Mouse (Mus musculus): ENCODE measurements around the gene Adarb1. TPM values are rescaled to one million over a fixed set of nuclear protein-coding genes. Genes with fewer than 3 reads are reported as not detected.

The Adarb1 gene
- total RNA-seq, 2 experiments from 2014 or later, result 16.9 to 22.0 TPM

- DNase-seq, result no peak
- intact Hi-C loops (cut with DNase I), result no loop called here
Observed at GRCm38 (mm10) chr10:77339871-77340341, 78.2 kb downstream of the Adarb1 start.

- intact Hi-C loops (cut with DNase I), result no loop called here
- no peak for DNase-seq
Observed at GRCm38 (mm10) chr10:77333518-77333917, 84.6 kb downstream of the Adarb1 start.

GRCm38 (mm10) chr10:77329446-77330094 lies 88.5 kb downstream of the Adarb1 start:
- intact Hi-C loops (cut with DNase I), result no loop called here
- no peak for DNase-seq

GRCm38 (mm10) chr10:77324716-77325115 lies 93.4 kb downstream of the Adarb1 start:
- intact Hi-C loops (cut with DNase I), result no loop called here
- DNase-seq, result no peak

GRCm38 (mm10) chr10:77321611-77322010 lies 96.5 kb downstream of the Adarb1 start:
- DNase-seq, result no peak
- intact Hi-C loops (cut with DNase I), result no loop called here

GRCm38 (mm10) chr10:77321001-77321400 lies 97.1 kb downstream of the Adarb1 start:
- no peak for DNase-seq
- intact Hi-C loops (cut with DNase I), result no loop called here

GRCm38 (mm10) chr10:77315682-77316081 lies 102.4 kb downstream of the Adarb1 start:
- intact Hi-C loops (cut with DNase I), result no loop called here
- no peak for DNase-seq

- intact Hi-C loops (cut with DNase I), result no loop called here
- no peak for DNase-seq
Observed at GRCm38 (mm10) chr10:77314711-77315266, 103.3 kb downstream of the Adarb1 start.

- intact Hi-C loops (cut with DNase I), result no loop called here
Observed at GRCm38 (mm10) chr10:77308978-77309377, 109.1 kb downstream of the Adarb1 start.

GRCm38 (mm10) chr10:77305766-77306165 lies 112.3 kb downstream of the Adarb1 start:
- intact Hi-C loops (cut with DNase I), result no loop called here
- DNase-seq, result no peak

More at GRCm38 (mm10) chr10:77308978-77309377, 109.1 kb downstream of the Adarb1 start:
- no peak for DNase-seq

- intact Hi-C loops (cut with DNase I), result no loop called here
- no peak for DNase-seq
Observed at GRCm38 (mm10) chr10:77304840-77305533, 113.1 kb downstream of the Adarb1 start.

GRCm38 (mm10) chr10:77304362-77304761 lies 113.7 kb downstream of the Adarb1 start:
- DNase-seq, result no peak
- intact Hi-C loops (cut with DNase I), result no loop called here

- intact Hi-C loops (cut with DNase I), result no loop called here
- DNase-seq, result no peak
Observed at GRCm38 (mm10) chr10:77300934-77301297, 117.2 kb downstream of the Adarb1 start.

- intact Hi-C loops (cut with DNase I), result no loop called here
- DNase-seq, result no peak
Observed at GRCm38 (mm10) chr10:77300237-77300933, 117.7 kb downstream of the Adarb1 start.

GRCm38 (mm10) chr10:77299194-77299593 lies 118.9 kb downstream of the Adarb1 start:
- intact Hi-C loops (cut with DNase I), result no loop called here
- DNase-seq, result no peak

- DNase-seq, result no peak
- intact Hi-C loops (cut with DNase I), result no loop called here
Observed at GRCm38 (mm10) chr10:77298621-77299020, 119.4 kb downstream of the Adarb1 start.

- intact Hi-C loops (cut with DNase I), result no loop called here
- DNase-seq, result no peak
Observed at GRCm38 (mm10) chr10:77294691-77295090, 123.4 kb downstream of the Adarb1 start.

- no peak for DNase-seq
- intact Hi-C loops (cut with DNase I), result no loop called here
Observed at GRCm38 (mm10) chr10:77290624-77291366, 127.3 kb downstream of the Adarb1 start.

- intact Hi-C loops (cut with DNase I), result no loop called here
- no peak for DNase-seq
Observed at GRCm38 (mm10) chr10:77289559-77289958, 128.5 kb downstream of the Adarb1 start.

GRCm38 (mm10) chr10:77288639-77289195 lies 129.4 kb downstream of the Adarb1 start:
- intact Hi-C loops (cut with DNase I), result no loop called here
- no peak for DNase-seq

Data from heart, postnatal 36 days (tissue).